Mouse (Mus musculus) kidney, adult 8-10 months (tissue): ENCODE results near the gene Banp.

ENCODE experiments used
- DNase-seq, 2 experiments: peaks; one replicate each; pipeline ENCODE4 v3.0.0; 2022

The Banp gene

GRCm38 (mm10) chr8:122069281-122069680, 119.7 kb downstream of the Banp start:
- no peak for DNase-seq

DNA sequence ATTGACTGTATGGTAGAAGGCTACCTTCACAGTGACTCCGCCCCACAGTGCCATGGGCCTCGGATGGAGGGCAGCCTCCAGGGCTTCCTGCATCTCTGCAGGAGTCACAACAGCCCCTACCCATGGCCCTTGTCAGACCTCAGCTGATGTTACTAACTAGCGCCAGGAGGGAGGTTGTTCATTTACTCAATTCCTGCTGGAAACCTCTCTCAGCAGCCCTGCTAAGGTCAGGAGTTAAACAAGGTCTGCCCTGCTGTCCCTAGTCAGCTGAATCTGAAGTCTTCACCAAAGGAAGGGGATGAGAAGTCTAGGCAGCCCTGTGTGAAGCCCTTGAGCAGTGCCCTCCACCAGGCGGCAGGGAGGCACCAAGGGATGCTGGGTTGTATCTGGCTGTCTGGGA, 121.6 kb downstream of the Banp start:
- peak; percentile 23 to 53 for DNase-seq

GRCm38 (mm10) chr8:122073964-122074363, 124.4 kb downstream of the Banp start:
- no peak for DNase-seq

DNA sequence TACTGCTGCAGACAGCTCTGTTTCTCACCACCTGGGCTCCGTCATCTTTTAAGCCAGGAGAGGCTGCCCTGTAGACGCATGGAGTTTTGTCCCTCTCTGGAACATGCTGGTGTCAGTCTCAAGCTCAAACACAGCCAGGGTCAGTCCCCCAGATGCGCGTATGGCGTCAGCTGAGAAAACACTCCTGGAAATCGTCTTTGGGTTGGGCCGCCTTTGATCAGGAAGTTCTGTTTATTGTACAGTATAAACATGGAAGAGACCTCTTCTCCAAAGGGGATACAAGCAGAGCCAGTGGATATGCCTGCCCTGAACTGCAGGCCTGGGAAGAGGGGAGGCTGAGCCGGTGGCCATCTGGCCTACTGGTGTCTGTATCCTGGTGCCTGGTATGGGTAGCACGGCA, 124.9 kb downstream of the Banp start:
- DNase-seq, result no peak

- no peak for DNase-seq
These were observed 125.4 kb downstream of the Banp start for GRCm38 (mm10) chr8:122074977-122075376.

- no peak for DNase-seq
These were observed 126.8 kb downstream of the Banp start for GRCm38 (mm10) chr8:122076183-122076842.

- no peak for DNase-seq
These were observed 128.8 kb downstream of the Banp start for GRCm38 (mm10) chr8:122078321-122078720.
